Mouse (Mus musculus) ES-E14 (cell line): Measurements from ENCODE around the gene Abcg2.

Source experiments
- CHD2 ChIP-seq: IDR thresholded peaks from 2 replicates; pipeline ENCODE4 v1.6.1; 2014; ENCODE audit warnings: mild to moderate bottlenecking, low read depth, low read length, inconsistent platforms
- MAFK ChIP-seq: IDR thresholded peaks from 2 replicates; pipeline ENCODE4 v1.6.1; 2014; ENCODE audit warnings: mild to moderate bottlenecking, low read depth, low read length, inconsistent platforms; ENCODE audit not compliant: insufficient read depth

- TF ChIP-seq MAFK (no peak), CHD2 (no peak)
Measured at GRCm38 (mm10) chr6:58691584-58691983, 107.3 kb downstream of the Abcg2 start.
